Comparison of ENCODE assay signal across 11 mouse cellular contexts in genomic region chr14:25666668-25667376, GRCm38 (mm10). TPM values are rescaled to one million over a fixed set of nuclear protein-coding genes. Genes with fewer than 3 reads are reported as not detected.
DNase-seq lines count a peak whose midpoint lies in the region; ATAC-seq and TF ChIP-seq lines count a peak whose summit lies in the region.
"Had no signal": no experiment of that assay in that cellular context is flagged by ENCODE, and none has a peak within 500 bp of the region (broad histone marks: within the 10 kb centered on the region; RNA-seq: fewer than 3 reads in every experiment).

No protein-coding gene starts in this region.

- no peak; the same call in 1 of the 2 replicates for TF ChIP-seq RAD21 in CH12.LX (IDR thresholded peaks at IDR 0.05; ENCODE audit: low read depth, low read length)

- no peak for TF ChIP-seq EP300 in CH12.LX (IDR thresholded peaks at IDR 0.05; ENCODE audit: low read length)

- H3K4me2 ChIP-seq in CH12.LX (ENCODE audit: insufficient read depth, low read depth, poor library complexity, severe bottlenecking), result no peak overlapping the region
- no peak overlapping the region for H3K4me2 ChIP-seq in limb, embryonic 15.5 days
- H3K4me2 ChIP-seq: kidney, embryonic 15.5 days had no signal

- peaks cover 37 to 47% of the 10 kb centered on the region in 2 experiments for H3K36me3 ChIP-seq in CH12.LX (replicated peaks in 1 of 2; ENCODE audit: control insufficient read depth in 1 of 2, insufficient read depth in 1 of 2, low read length in 1 of 2)
- peaks cover 60% of the 10 kb centered on the region for H3K36me3 ChIP-seq in limb, embryonic 15.5 days

- no peak for ATAC-seq in limb, embryonic 15.5 days (ENCODE audit: insufficient number of reproducible peaks, low FRiP score, low TSS enrichment, low read depth)
- ATAC-seq: forebrain, embryonic 16.5 days had no signal

- no peak for DNase-seq in left cerebral cortex, adult 2 months (ENCODE audit: extremely low spot score in 1 of 2, low spot score in 2 of 2)
- DNase-seq in left cerebral cortex, adult 11 months (ENCODE audit: low spot score), result no peak
- DNase-seq in CH12.LX (ENCODE audit: extremely low read depth), result peak; percentile 27
- peak; percentile 64 for DNase-seq in ZHBTc4 (ENCODE audit: low read depth, low spot score)
- DNase-seq in adrenal gland, adult 2 months, result no peak
- no peak for DNase-seq in left cerebral cortex, adult 9 months (ENCODE audit: low spot score in 2 of 2)
- DNase-seq in kidney, adult 9 months, result no peak
- DNase-seq: cerebellum, adult 9-11 months had no signal

- dilution Hi-C loops in CH12.LX (cut with MboI; ENCODE audit: extremely low pct_ligation_motif_present, extremely low pct_unique_long_range_greater_than_20kb, low sequenced_read_pairs), result no loop called here

- H3K27me3 ChIP-seq in CH12.LX (replicated peaks), result no peaks in the 10 kb centered on the region
- no peaks in the 10 kb centered on the region for H3K27me3 ChIP-seq in limb, embryonic 15.5 days
- H3K27me3 ChIP-seq: kidney, embryonic 15.5 days had no signal

- no peak overlapping the region for H3K4me3 ChIP-seq in left cerebral cortex, adult 2 months
- no peak overlapping the region for H3K4me3 ChIP-seq in CH12.LX (replicated peaks in 1 of 3; ENCODE audit: low read depth in 2 of 3, low read length in 2 of 3, poor library complexity in 1 of 3)
- H3K4me3 ChIP-seq in limb, embryonic 15.5 days, result no peak overlapping the region
- H3K4me3 ChIP-seq: kidney, embryonic 15.5 days had no signal

- H3K4me1 ChIP-seq in CH12.LX (ENCODE audit: control insufficient read depth in 1 of 2, insufficient read depth in 2 of 2), result peaks cover 0 to 14% of the 10 kb centered on the region in 2 experiments; a peak in 1 of 4 replicates
- H3K4me1 ChIP-seq in limb, embryonic 15.5 days, result no peaks in the 10 kb centered on the region
- H3K4me1 ChIP-seq: kidney, embryonic 15.5 days had no signal

- 77% methylated on average over 2 of the region's 2 CpGs for WGBS in limb, embryonic 15.5 days

- peak; percentile 58 for TF ChIP-seq CTCF in left cerebral cortex, adult 2 months (IDR thresholded peaks at IDR 0.05)
- peak; percentile 53 to 67; a peak in 3 of 4 replicates for TF ChIP-seq CTCF in CH12.LX (conservative IDR thresholded peaks at IDR 0.05 in 1 of 2, IDR thresholded peaks at IDR 0.05 in 1 of 2; ENCODE audit: low read depth in 2 of 2, low read length in 2 of 2)

- no peak for TF ChIP-seq POLR2A in CH12.LX (IDR thresholded peaks at IDR 0.05; ENCODE audit: low read depth, low read length)

- no peak overlapping the region for H3K9ac ChIP-seq in CH12.LX (ENCODE audit: insufficient read depth, low read depth)
- no peak overlapping the region for H3K9ac ChIP-seq in limb, embryonic 15.5 days
- H3K9ac ChIP-seq: kidney, embryonic 15.5 days had no signal

- H3K79me2 ChIP-seq in CH12.LX (replicated peaks; ENCODE audit: control insufficient read depth, extremely low read depth, insufficient read depth, poor library complexity, severe bottlenecking), result no peaks in the 10 kb centered on the region

- intact Hi-C loops in left cerebral cortex, adult 2 months (cut with DNase I), result no loop called here

- H3K27ac ChIP-seq in left cerebral cortex, adult 2 months, result no peak overlapping the region
- no peak overlapping the region for H3K27ac ChIP-seq in CH12.LX (ENCODE audit: insufficient read depth, low read depth)
- 0 out of 2 replicates have a peak overlapping the region, but pooled peaks have one; percentile 0 for H3K27ac ChIP-seq in limb, embryonic 15.5 days

- no peaks in the 10 kb centered on the region for H3K9me3 ChIP-seq in CH12.LX (replicated peaks; ENCODE audit: low read length)
- no peaks in the 10 kb centered on the region for H3K9me3 ChIP-seq in limb, embryonic 15.5 days
- H3K9me3 ChIP-seq: kidney, embryonic 15.5 days had no signal

- in situ Hi-C loops in CH12.LX (cut with MboI; ENCODE audit: low pct_ligation_motif_present, low pct_unique_long_range_greater_than_20kb, low sequenced_read_pairs), result no loop called here

TF ChIP-seq in CH12.LX, 34 proteins besides CTCF, POLR2A, EP300 and RAD21:
- TF ChIP-seq MEF2A (IDR thresholded peaks at IDR 0.05; ENCODE audit: borderline replicate concordance, low read depth, low read length), result no peak

RNA-seq across cellular contexts. Expression of gene Ppif, which starts 27.1 kb away (rescaled TPM):
- 10 to 100 TPM; 24.0 to 24.3 TPM for total RNA-seq in left cerebral cortex, adult 2 months (2021)
- 29.1 and 38.3 TPM in 2 replicates for total RNA-seq in CH12.LX (2012; rRNA removed)
- 50.3 and 52.9 TPM in 2 replicates for total RNA-seq in CH12.LX (2014; rRNA removed)
- 99.3 and 106 TPM in 2 replicates for polyA plus RNA-seq in CH12.LX (2012; ENCODE audit: insufficient read length, low read depth)
- 26.4 and 32.1 TPM in 2 replicates for polyA plus RNA-seq in limb, embryonic 15.5 days (2015; fragmentation: Nextera tagmentation; extraction: Ambion mirVana)
- total RNA-seq in adrenal gland, adult 2 months (2021), result 10 to 100 TPM; 21.2 to 34.6 TPM
- polyA plus RNA-seq in adrenal gland, adult 2 months (2012; rRNA removed), result 103 and 109 TPM in 2 replicates

Comparison
In these comparisons a context has a peak if more than half of its experiments do, and no peak if none do; other contexts are left out.
1. DNase-seq: peak in CH12.LX (single experiment) and ZHBTc4 (single experiment); none in left cerebral cortex, adult 2 months (0 of 2), left cerebral cortex, adult 11 months (single experiment), adrenal gland, adult 2 months (single experiment), left cerebral cortex, adult 9 months (0 of 2) and kidney, adult 9 months (single experiment).